Mouse (Mus musculus) Muller cell, postnatal 12 days (primary cell): ENCODE measurements at regions not wholly inside any gene's neighbourhood (a gene's known extent, or its start where the extent isn't known, plus 50 kb on each side); places are given as distances from the start of the nearest gene placed in this dataset.
A peak's percentile ranks its signal among the peaks of the same experiment; 100 is the strongest.

Experiments
- DNase-seq: peaks from one replicate; pipeline ENCODE4 v3.0.0-alpha.2; 2015; ENCODE audit errors: inconsistent ontology term

DNA sequence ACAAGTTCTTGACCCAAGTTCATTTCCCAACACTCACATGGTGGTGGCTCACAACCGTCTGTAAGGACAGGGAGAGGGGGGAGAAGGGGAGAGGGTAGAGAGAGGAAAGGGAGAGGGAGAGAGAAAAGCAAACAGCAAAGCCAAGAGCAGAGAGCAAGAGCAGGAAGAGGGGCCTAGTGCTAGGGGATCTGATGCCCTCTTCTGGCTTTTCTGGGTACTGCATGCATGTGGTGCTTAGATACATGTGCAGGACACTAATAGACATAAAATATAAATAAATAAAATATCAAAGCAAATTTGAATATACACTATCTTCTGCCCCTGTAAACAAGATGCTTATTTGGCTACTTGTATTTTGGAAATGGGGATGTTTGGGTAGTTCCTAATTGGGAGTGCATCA lies 91.2 kb downstream of the Rnf138rt1 start:
- DNase-seq = peak; percentile 1
